Mouse (Mus musculus): ENCODE data around the gene Hlcs.

- TF ChIP-seq CTCF (IDR thresholded peaks at IDR 0.05; ENCODE audit: borderline replicate concordance, control insufficient read depth, extremely low read depth, insufficient read depth, low read length, poor library complexity) (no peak), POLR2A (IDR thresholded peaks at IDR 0.05; ENCODE audit: control insufficient read depth, extremely low read depth, insufficient read depth, low read length, poor library complexity) (no peak)
These were observed 47.4 kb upstream of the Hlcs start for GRCm38 (mm10) chr16:94360578-94361350.

Data from thymus, adult 2 months (tissue).